Mouse (Mus musculus) olfactory bulb, adult 2 months (tissue): Measurements from ENCODE around the gene Fhad1.

Experiments
- CTCF ChIP-seq: fragments of 200-500 bp; IDR thresholded peaks from 2 replicates; pipeline ENCODE4 v1.5.1; 2012; ENCODE audit warnings: low read depth, mild to moderate bottlenecking, low read length, moderate library complexity; ENCODE audit not compliant: insufficient read depth
- POLR2A ChIP-seq: fragments of 200-500 bp; IDR thresholded peaks from 2 replicates; pipeline ENCODE4 v1.6.1; 2012; ENCODE audit warnings: mild to moderate bottlenecking, low read depth, low read length, moderate library complexity; ENCODE audit not compliant: insufficient read depth

- TF ChIP-seq CTCF (no peak), POLR2A (no peak)
Observed at GRCm38 (mm10) chr4:141981475-141981874, 33.4 kb downstream of the Fhad1 start.
